Mouse (Mus musculus) forebrain, postnatal 0 days (tissue): ENCODE data around the gene Fndc5. TPM values are rescaled to one million over a fixed set of nuclear protein-coding genes. Genes with fewer than 3 reads are reported as not detected.

Experiments
- ATAC-seq: fragments of 200-750 bp; cut with Nextera tagmentation; 2 replicates; pipeline ENCODE4 v1.8.0; 2017; ENCODE audit warnings: mild to moderate bottlenecking, moderate library complexity
- DNase-seq: peaks from one replicate; pipeline ENCODE4 v3.0.0-alpha.2; 2015
- H3K27ac ChIP-seq: fragments of 300-500 bp; sonication (generic); 2 replicates; pipeline ENCODE4 v1.5.1; 2014; ENCODE audit warnings: low read depth, mild to moderate bottlenecking, antibody characterized with exemption, low read length, moderate library complexity, mixed read lengths
- H3K27me3 ChIP-seq: fragments of 300-500 bp; sonication (generic); 2 replicates; pipeline ENCODE4 v1.6.1; 2014; ENCODE audit warnings: mild to moderate bottlenecking, low read length, mixed read lengths; ENCODE audit not compliant: insufficient read depth
- H3K36me3 ChIP-seq: fragments of 300-500 bp; sonication (generic); 2 replicates; pipeline ENCODE4 v1.6.1; 2014; ENCODE audit warnings: mild to moderate bottlenecking, moderate library complexity; ENCODE audit not compliant: insufficient read depth
- H3K4me1 ChIP-seq: fragments of 300-500 bp; sonication (generic); 2 replicates; pipeline ENCODE4 v1.6.1; 2014; ENCODE audit warnings: antibody characterized with exemption; ENCODE audit not compliant: insufficient read depth
- H3K4me2 ChIP-seq: fragments of 300-500 bp; sonication (generic); 2 replicates; pipeline ENCODE4 v1.6.1; 2014; ENCODE audit warnings: low read depth, mild to moderate bottlenecking, moderate library complexity
- H3K4me3 ChIP-seq: fragments of 300-500 bp; sonication (generic); 2 replicates; pipeline ENCODE4 v1.5.1; 2014; ENCODE audit warnings: low read depth, low read length, mixed read lengths
- H3K9ac ChIP-seq: fragments of 300-500 bp; sonication (generic); 2 replicates; pipeline ENCODE4 v1.6.1; 2014; ENCODE audit warnings: mild to moderate bottlenecking
- H3K9me3 ChIP-seq: fragments of 300-500 bp; sonication (generic); 2 replicates; pipeline ENCODE4 v1.6.1; 2016; ENCODE audit warnings: low read length
- CTCF ChIP-seq: sonication (generic); IDR thresholded peaks from 2 replicates; pipeline ENCODE4 v1.5.1; 2016; ENCODE audit warnings: antibody characterized with exemption, control low read depth, low read depth
- WGBS: fragments of 180-500 bp; shearing (Covaris S2); extraction: QIAGEN DNeasy Blood & Tissue Kit; methylation state at CpG from one replicate; pipeline ENCODE4 v1.1.7; 2014; 5-methylcytosine and 5-hydroxymethylcytosine counted together
- polyA plus RNA-seq: library from polyadenylated mRNA; unstranded; fragments of >200 nt; fragmentation: Nextera tagmentation; extraction: Ambion mirVana; gene quantifications from 2 replicates; pipeline ENCODE4 v1.2.1, GENCODE M21; 2015
- total RNA-seq: library from RNA; depleted of rRNA; stranded (reverse); fragments of >200 nt; gene quantifications from 2 replicates; pipeline ENCODE4 v1.2.3, GENCODE M21; 2014

Gene Fndc5
- total and polyA plus RNA-seq, 2 experiments from 2014 or later = 8.3 to 10.3 TPM

DNA sequence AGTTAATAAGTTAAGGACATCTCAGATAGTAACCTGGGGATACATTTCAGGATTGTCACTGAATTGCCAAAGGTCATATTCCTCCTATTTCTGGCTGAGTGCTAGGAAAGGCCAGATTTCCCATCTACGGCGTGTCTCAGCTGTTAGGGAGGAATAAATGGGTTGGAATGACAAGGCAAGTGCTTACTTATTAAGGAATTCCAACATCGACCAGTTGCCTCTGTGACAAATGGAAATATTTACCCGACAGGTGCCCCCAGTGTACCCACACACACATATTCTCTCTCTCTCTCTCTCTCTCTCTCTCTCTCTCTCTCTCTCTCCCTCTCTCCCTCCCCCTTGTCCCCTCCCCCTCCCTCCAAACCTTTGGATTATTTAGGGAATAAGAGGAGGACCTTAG is 9.1 kb downstream of the Fndc5 start:
- TF ChIP-seq CTCF = no peak
- WGBS = 71% methylated on average over 4 of the region's 4 CpGs
- no peak for DNase-seq
- H3K9me3 ChIP-seq = no peaks in the 10 kb centered on the region
- no peaks in the 10 kb centered on the region; the same call in none of the 2 replicates for H3K36me3 ChIP-seq
- no peak overlapping the region for H3K4me3 ChIP-seq
- H3K27ac ChIP-seq = no peak overlapping the region
- H3K9ac ChIP-seq = no peak overlapping the region
- H3K27me3 ChIP-seq = no peaks in the 10 kb centered on the region
- no peak overlapping the region for H3K4me2 ChIP-seq
- ATAC-seq = no peak
- peaks cover 11% of the 10 kb centered on the region for H3K4me1 ChIP-seq

DNA sequence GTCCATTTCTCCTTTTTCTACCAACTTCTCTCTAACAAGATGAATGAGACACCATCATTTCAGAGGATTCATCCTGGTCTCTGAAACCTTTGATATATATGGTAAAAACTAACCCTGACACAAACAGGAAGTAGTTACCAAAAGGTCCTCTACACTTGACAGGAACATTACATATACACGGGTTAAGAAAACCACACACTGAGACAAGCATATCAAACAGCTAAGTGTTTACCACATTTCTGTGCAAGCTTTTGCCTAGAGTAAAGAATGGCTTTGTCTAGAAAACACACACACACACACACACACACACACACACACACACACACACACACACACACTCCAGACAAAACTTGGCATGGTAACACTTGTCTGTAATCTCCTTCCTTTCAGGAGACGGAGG is 9.6 kb downstream of the Fndc5 start:
- H3K9ac ChIP-seq = no peak overlapping the region
- no peak overlapping the region for H3K27ac ChIP-seq
- peaks cover under 1% of the 10 kb centered on the region for H3K36me3 ChIP-seq
- WGBS = 46% methylated on average over 2 of the region's 2 CpGs
- H3K4me1 ChIP-seq = peaks cover 11% of the 10 kb centered on the region
- H3K4me2 ChIP-seq = no peak overlapping the region
- no peak for DNase-seq
- H3K27me3 ChIP-seq = no peaks in the 10 kb centered on the region
- no peak for TF ChIP-seq CTCF
- H3K9me3 ChIP-seq = no peaks in the 10 kb centered on the region
- ATAC-seq = no peak
- H3K4me3 ChIP-seq = no peak overlapping the region

DNA sequence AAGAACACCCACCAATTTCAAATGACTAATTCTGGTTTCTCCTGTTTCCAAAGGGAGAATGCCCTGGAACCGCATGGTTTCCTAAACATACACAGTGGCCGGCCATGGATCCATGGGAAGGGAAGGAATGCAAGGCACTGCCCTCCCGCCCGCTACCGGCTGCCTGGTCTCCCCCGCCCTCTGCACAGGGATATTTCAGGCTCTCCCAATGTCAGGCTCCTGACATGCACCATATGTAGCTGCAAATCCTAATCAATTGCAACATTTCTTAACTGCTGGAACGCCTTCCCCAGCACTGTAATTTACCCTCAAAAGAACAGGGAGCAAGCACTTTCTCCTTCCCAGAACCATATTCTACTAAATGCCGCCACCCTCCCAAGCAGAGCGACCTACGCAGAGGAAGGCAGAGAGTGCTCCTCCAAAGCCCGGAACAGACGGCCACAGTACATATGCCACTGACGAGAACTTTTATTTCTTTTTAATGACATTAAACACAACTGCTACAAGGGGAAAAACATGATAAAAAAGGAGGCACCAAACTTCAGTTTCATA is 10.8 kb downstream of the Fndc5 start:
- H3K4me2 ChIP-seq = no peak overlapping the region
- ATAC-seq = no peak

DNA sequence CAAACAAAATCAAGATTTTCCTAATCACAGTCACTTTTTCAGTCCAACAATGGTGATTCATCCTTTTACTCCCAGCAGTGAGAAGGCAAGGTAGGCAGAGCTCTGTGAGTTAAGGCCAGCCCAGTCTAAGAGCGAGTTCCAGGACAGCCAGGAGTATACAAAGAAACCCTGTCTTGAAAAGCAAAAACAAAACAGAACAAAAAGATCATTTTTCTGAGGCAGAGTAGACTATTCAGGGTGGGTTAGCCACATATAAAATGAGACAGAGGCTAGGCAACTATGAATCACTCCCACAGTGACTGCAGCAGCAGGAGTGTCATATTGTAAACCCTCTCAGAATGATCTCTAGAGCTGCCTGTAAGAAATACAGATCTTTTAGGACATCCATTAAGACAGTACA is 12.5 kb downstream of the Fndc5 start:
- Histone ChIP-seq H3K4me3 (no peak overlapping the region), H3K4me1 (peaks cover 9% of the 10 kb centered on the region), H3K9ac (no peak overlapping the region), H3K27me3 (no peaks in the 10 kb centered on the region), H3K9me3 (no peaks in the 10 kb centered on the region), H3K27ac (no peak overlapping the region), H3K4me2 (no peak overlapping the region), H3K36me3 (peaks cover 12% of the 10 kb centered on the region)
- no peak for TF ChIP-seq CTCF
- WGBS = 69% methylated on average over 1 of the region's 1 CpGs
- DNase-seq = no peak
- no peak for ATAC-seq

More for the DNA sequence above, 10.8 kb downstream of the Fndc5 start:
- H3K27me3 ChIP-seq = no peaks in the 10 kb centered on the region
- H3K9me3 ChIP-seq = no peaks in the 10 kb centered on the region
- peaks cover 11% of the 10 kb centered on the region for H3K36me3 ChIP-seq
- H3K4me3 ChIP-seq = no peak overlapping the region
- TF ChIP-seq CTCF = no peak
- no peak overlapping the region for H3K9ac ChIP-seq
- DNase-seq = no peak
- peaks cover 11% of the 10 kb centered on the region for H3K4me1 ChIP-seq
- no peak overlapping the region for H3K27ac ChIP-seq
- WGBS = 81% methylated on average over 13 of the region's 13 CpGs

DNA sequence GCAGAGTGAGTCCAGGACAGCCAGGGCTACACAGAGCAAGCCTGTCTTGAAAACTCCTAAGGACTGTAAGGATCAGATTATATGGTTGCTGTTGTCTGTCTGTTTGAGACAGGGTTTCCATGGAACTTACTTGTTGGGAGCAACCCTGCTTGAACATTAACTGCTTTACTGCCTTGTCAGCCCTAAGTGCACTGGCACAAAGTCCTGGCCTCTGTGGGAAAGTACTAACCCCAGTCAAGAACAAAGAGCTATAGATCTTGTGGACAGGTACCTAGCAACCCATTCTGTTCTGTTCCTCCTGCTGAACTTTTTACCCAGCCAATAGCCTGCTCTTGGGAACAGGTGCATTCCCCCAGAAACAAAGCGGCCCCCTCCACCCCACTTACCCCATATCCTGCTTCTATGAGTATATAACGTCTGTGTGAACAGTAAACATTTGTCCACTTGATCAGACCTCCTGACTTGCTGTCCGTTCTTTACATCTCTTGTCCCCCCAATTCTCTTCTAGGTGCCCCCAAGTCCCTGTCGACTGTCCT is 14.5 kb downstream of the Fndc5 start:
- Histone ChIP-seq H3K4me1 (no peaks in the 10 kb centered on the region), H3K4me3 (no peak overlapping the region), H3K9ac (no peak overlapping the region), H3K27ac (no peak overlapping the region), H3K4me2 (no peak overlapping the region), H3K36me3 (peaks cover 23% of the 10 kb centered on the region), H3K9me3 (no peaks in the 10 kb centered on the region), H3K27me3 (no peaks in the 10 kb centered on the region)
- no peak for ATAC-seq
- no peak for TF ChIP-seq CTCF
- 90% methylated on average over 4 of the region's 4 CpGs for WGBS
- no peak for DNase-seq

GRCm38 (mm10) chr4:129157541-129157940 is 20.7 kb downstream of the Fndc5 start:
- H3K9ac ChIP-seq = no peak overlapping the region
- no peaks in the 10 kb centered on the region; the same call in none of the 2 replicates for H3K4me1 ChIP-seq
- peaks cover 19% of the 10 kb centered on the region for H3K36me3 ChIP-seq
- no peak overlapping the region for H3K27ac ChIP-seq
- no peak for TF ChIP-seq CTCF
- no peak overlapping the region for H3K4me3 ChIP-seq
- H3K9me3 ChIP-seq = no peaks in the 10 kb centered on the region
- WGBS = 88% methylated on average over 5 of the region's 5 CpGs
- ATAC-seq (no peak), DNase-seq (no peak)
- no peak overlapping the region for H3K4me2 ChIP-seq
- no peaks in the 10 kb centered on the region for H3K27me3 ChIP-seq

DNA sequence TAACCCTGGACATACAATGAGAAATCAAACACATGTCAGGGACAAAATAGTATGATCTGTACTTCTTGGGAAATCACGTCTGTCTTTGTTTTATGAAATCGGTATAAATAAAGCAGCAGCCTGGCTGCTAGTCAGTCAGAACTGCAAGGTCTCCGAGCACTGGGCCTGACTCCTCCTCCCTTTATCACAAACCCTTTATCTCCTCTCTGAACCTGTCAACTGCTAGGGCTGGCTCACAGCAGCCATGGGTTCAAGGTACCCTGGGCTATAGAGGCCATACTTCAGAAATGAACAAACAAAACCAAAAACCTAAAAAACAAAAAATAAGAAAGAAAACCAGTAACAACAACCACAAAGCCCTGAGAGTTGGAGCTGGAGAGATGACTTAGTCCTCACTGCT is 21.8 kb downstream of the Fndc5 start:
- H3K9me3 ChIP-seq = no peaks in the 10 kb centered on the region
- H3K9ac ChIP-seq = no peak overlapping the region
- H3K36me3 ChIP-seq = peaks cover 17% of the 10 kb centered on the region
- ATAC-seq = no peak
- no peak overlapping the region for H3K4me2 ChIP-seq
- H3K27ac ChIP-seq = no peak overlapping the region; the same call in 1 of the 2 replicates
- no peak overlapping the region for H3K4me3 ChIP-seq
- DNase-seq = no peak
- 41% methylated on average over 3 of the region's 3 CpGs for WGBS
- TF ChIP-seq CTCF = no peak
- no peaks in the 10 kb centered on the region; the same call in none of the 2 replicates for H3K4me1 ChIP-seq
- H3K27me3 ChIP-seq = no peaks in the 10 kb centered on the region
